Mouse (Mus musculus) hindbrain, embryonic 13.5 days (tissue): ENCODE measurements around the gene Hoxd9. TPM values are rescaled to one million over a fixed set of nuclear protein-coding genes. Genes with fewer than 3 reads are reported as not detected.
A peak's percentile ranks its signal among the peaks of the same experiment; 100 is the strongest.

ENCODE experiments used
- ATAC-seq: fragments of 200-750 bp; cut with Nextera tagmentation; 2 replicates; pipeline ENCODE4 v1.8.0; 2017; ENCODE audit warnings: moderate TSS enrichment; ENCODE audit not compliant: low FRiP score
- H3K27ac ChIP-seq: fragments of 300-500 bp; sonication (generic); 2 replicates; pipeline ENCODE4 v1.5.1; 2015; ENCODE audit warnings: inconsistent platforms, mild to moderate bottlenecking, moderate library complexity
- H3K27me3 ChIP-seq: fragments of 300-500 bp; sonication (generic); 2 replicates; pipeline ENCODE4 v1.6.1; 2015; ENCODE audit warnings: mild to moderate bottlenecking, inconsistent platforms
- H3K36me3 ChIP-seq: fragments of 300-500 bp; sonication (generic); 2 replicates; pipeline ENCODE4 v1.6.1; 2015; ENCODE audit warnings: mild to moderate bottlenecking, inconsistent platforms
- H3K4me1 ChIP-seq: fragments of 300-500 bp; sonication (generic); replicated peaks from 2 replicates; pipeline ENCODE4 v1.6.1; 2015; ENCODE audit warnings: inconsistent platforms
- H3K4me2 ChIP-seq: fragments of 300-500 bp; sonication (generic); 2 replicates; pipeline ENCODE4 v1.6.1; 2015; ENCODE audit warnings: inconsistent platforms, mild to moderate bottlenecking, moderate library complexity
- H3K4me3 ChIP-seq: fragments of 300-500 bp; sonication (generic); 2 replicates; pipeline ENCODE4 v1.5.1; 2015; ENCODE audit warnings: mild to moderate bottlenecking, inconsistent platforms
- H3K9ac ChIP-seq: fragments of 300-500 bp; sonication (generic); 2 replicates; pipeline ENCODE4 v1.6.1; 2015; ENCODE audit warnings: mild to moderate bottlenecking, inconsistent platforms
- H3K9me3 ChIP-seq: fragments of 300-500 bp; sonication (generic); 2 replicates; pipeline ENCODE4 v1.6.1; 2016; ENCODE audit warnings: inconsistent platforms
- WGBS: fragments of 180-500 bp; shearing (Covaris S2); methylation state at CpG from one replicate; pipeline ENCODE4 v1.1.7; 2015; 5-methylcytosine and 5-hydroxymethylcytosine counted together
- polyA plus RNA-seq: library from polyadenylated mRNA; unstranded; fragments of >200 nt; fragmentation: Nextera tagmentation; extraction: Ambion mirVana; gene quantifications from 2 replicates; pipeline ENCODE4 v1.2.1, GENCODE M21; 2015

Hoxd9 gene
- polyA plus RNA-seq, 1 experiment from 2014 or later, result not detected

DNA sequence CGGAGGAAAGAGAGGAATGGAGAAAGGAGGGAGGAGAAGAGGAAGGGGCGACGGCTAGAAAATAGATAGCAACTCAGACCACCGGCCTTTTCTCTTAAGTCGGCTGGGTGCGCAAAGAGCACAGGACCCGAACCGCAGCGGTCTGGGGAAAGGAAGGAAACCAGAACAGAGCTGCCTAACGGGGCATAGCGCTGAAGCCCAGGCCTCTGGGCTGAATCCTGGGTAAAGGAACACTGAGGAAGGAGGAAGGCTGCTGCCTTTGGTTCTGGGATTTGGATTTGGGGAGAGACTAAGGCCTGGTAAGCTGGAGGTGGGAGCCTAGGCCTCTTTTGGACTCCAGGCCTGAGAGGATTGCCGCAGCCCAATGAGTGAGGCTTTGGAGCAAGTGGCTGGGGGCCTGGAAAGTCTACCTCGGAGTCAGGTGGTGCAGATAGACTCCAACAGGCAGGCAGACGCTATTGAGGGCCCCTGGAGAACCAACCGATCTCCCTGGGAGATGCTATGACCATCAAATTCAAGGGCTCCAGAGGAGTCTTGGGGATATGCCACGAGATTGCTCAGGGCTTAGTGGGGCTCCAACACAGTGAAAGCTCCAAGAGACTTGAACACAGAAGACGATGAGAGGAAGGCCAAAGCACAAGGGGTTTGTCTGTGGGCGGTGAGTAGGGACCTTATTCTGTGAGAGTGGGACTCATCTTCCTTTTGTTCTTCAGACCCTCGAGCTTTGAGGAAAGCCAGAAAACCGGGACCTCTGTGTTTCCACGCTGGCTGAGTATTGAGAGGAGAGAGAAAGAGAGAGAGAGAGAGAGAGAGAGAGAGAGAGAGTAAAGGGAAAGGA lies 16.7 kb upstream of the Hoxd9 start:
- H3K4me2 ChIP-seq, result no peak overlapping the region
- peaks cover 13% of the 10 kb centered on the region for H3K4me1 ChIP-seq
- no peak overlapping the region for H3K9ac ChIP-seq
- no peak overlapping the region for H3K4me3 ChIP-seq
- no peaks in the 10 kb centered on the region for H3K36me3 ChIP-seq
- H3K9me3 ChIP-seq, result no peaks in the 10 kb centered on the region
- H3K27ac ChIP-seq, result no peak overlapping the region
- peaks cover 100% of the 10 kb centered on the region for H3K27me3 ChIP-seq
- ATAC-seq, result no peak
- 1% methylated on average over 21 of the region's 21 CpGs for WGBS

DNA sequence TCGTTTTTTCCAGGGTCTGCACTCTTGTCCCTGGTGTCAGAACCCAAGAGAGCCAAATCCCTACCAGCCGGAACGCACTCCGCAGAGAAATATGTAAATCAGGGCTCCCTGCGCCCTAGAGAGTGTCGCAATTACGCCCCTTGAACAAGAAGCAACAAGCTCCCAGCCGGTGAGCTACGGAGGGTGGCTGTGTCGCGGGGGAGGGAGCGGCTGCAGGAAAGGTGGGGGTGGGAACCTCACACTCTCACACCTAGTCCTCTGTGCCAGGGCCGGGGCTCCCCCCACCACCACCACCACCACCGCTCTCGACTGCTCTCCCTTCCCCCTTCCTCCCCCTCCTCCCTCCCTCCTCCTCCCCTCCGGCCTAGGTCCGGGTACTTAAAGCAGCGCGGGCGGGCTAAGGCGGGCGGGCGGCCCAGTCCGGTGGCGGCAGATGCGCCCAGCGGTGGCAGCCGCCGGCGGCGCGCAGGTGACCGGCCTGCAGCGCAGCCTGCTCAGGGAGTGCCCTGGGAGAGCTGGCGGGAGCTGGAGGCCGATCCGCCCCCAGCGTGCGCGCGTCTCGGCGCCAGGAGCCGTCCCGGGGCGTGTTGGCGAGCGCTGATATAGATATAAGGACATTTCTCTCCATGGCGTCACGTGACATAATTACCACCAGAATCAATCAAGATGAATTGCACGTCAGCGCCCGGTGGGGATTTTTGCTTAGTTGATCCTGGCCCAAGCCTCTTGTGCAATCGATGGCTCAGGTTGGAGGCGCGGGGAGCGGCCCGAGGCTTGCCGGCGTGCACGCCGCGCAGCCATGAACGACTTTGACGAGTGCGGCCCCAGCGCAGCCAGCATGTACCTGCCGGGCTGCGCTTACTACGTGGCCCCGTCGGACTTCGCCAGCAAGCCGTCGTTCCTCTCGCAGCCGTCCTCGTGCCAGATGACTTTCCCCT lies 15.7 kb upstream of the Hoxd9 start:
- Histone ChIP-seq H3K27me3 (peaks cover 98% of the 10 kb centered on the region), H3K4me2 (no peak overlapping the region), H3K9ac (no peak overlapping the region), H3K27ac (no peak overlapping the region), H3K4me1 (peaks cover 13% of the 10 kb centered on the region), H3K9me3 (no peaks in the 10 kb centered on the region), H3K4me3 (peak overlapping the region; percentile 20), H3K36me3 (no peaks in the 10 kb centered on the region)
- WGBS, result under 1% methylated on average over 77 of the region's 78 CpGs
- ATAC-seq, result no peak

- peaks cover 13% of the 10 kb centered on the region for H3K4me1 ChIP-seq
- WGBS, result 2% methylated on average over 32 of the region's 51 CpGs
- H3K4me2 ChIP-seq, result no peak overlapping the region
- no peak overlapping the region for H3K27ac ChIP-seq
- H3K4me3 ChIP-seq, result peak overlapping the region; percentile 20; the same call in 1 of the 2 replicates
- peaks cover 98% of the 10 kb centered on the region for H3K27me3 ChIP-seq
- no peaks in the 10 kb centered on the region for H3K9me3 ChIP-seq
- no peaks in the 10 kb centered on the region for H3K36me3 ChIP-seq
- ATAC-seq, result no peak
- H3K9ac ChIP-seq, result no peak overlapping the region
These were observed 14.7 kb upstream of the Hoxd9 start for GRCm38 (mm10) chr2:74682796-74683195.

- H3K27ac ChIP-seq, result no peak overlapping the region
- no peak overlapping the region for H3K4me2 ChIP-seq
- 2% methylated on average over 18 of the region's 18 CpGs for WGBS
- no peak for ATAC-seq
- no peaks in the 10 kb centered on the region for H3K9me3 ChIP-seq
- peaks cover 98% of the 10 kb centered on the region for H3K27me3 ChIP-seq
- peaks cover 13% of the 10 kb centered on the region for H3K4me1 ChIP-seq
- H3K9ac ChIP-seq, result no peak overlapping the region
- H3K4me3 ChIP-seq, result no peak overlapping the region
- H3K36me3 ChIP-seq, result no peaks in the 10 kb centered on the region
These were observed 14.0 kb upstream of the Hoxd9 start for GRCm38 (mm10) chr2:74683471-74683951.

DNA sequence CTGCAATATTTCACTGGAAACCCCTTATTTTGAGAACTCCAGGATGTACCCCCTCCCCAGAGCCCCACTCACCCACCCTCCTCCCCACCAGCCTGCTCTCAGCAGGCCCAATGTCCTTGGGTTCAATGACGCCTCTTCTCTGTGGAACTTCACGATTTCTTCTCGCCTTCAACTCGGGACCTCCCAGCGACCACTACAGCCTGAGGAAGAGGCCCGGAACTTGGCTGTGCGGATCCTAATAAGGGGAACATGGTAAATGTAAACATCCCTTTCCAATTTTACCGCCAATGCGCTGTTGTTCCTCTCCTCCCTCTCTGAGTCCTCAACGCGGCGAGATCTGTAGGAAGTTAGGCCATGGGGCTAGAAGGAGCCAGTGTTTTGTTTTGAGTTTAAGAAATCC lies 13.4 kb upstream of the Hoxd9 start:
- H3K4me1 ChIP-seq, result peaks cover 13% of the 10 kb centered on the region
- H3K9ac ChIP-seq, result no peak overlapping the region
- H3K36me3 ChIP-seq, result no peaks in the 10 kb centered on the region
- WGBS, result 2% methylated on average over 12 of the region's 12 CpGs
- H3K27ac ChIP-seq, result no peak overlapping the region
- H3K4me3 ChIP-seq, result no peak overlapping the region
- H3K9me3 ChIP-seq, result no peaks in the 10 kb centered on the region
- no peak overlapping the region for H3K4me2 ChIP-seq
- no peak for ATAC-seq
- peaks cover 98% of the 10 kb centered on the region for H3K27me3 ChIP-seq

- no peak overlapping the region for H3K4me3 ChIP-seq
- peaks cover 98% of the 10 kb centered on the region for H3K27me3 ChIP-seq
- H3K27ac ChIP-seq, result no peak overlapping the region
- no peaks in the 10 kb centered on the region for H3K36me3 ChIP-seq
- no peak overlapping the region for H3K9ac ChIP-seq
- H3K4me2 ChIP-seq, result no peak overlapping the region
- no peak for ATAC-seq
- 13% methylated on average over 4 of the region's 4 CpGs for WGBS
- peaks cover 13% of the 10 kb centered on the region for H3K4me1 ChIP-seq
- H3K9me3 ChIP-seq, result no peaks in the 10 kb centered on the region
These were observed 12.4 kb upstream of the Hoxd9 start for GRCm38 (mm10) chr2:74685059-74685603.

- no peak overlapping the region for H3K4me3 ChIP-seq
- H3K27me3 ChIP-seq, result peaks cover 94% of the 10 kb centered on the region
- WGBS, result 6% methylated on average over 17 of the region's 17 CpGs
- no peaks in the 10 kb centered on the region for H3K9me3 ChIP-seq
- H3K4me1 ChIP-seq, result peaks cover 15% of the 10 kb centered on the region
- no peak overlapping the region for H3K4me2 ChIP-seq
- H3K9ac ChIP-seq, result no peak overlapping the region
- no peak overlapping the region for H3K27ac ChIP-seq
- no peaks in the 10 kb centered on the region for H3K36me3 ChIP-seq
- ATAC-seq, result no peak
These were observed 11.1 kb upstream of the Hoxd9 start for GRCm38 (mm10) chr2:74686301-74686987.

- Histone ChIP-seq H3K9me3 (no peaks in the 10 kb centered on the region), H3K36me3 (no peaks in the 10 kb centered on the region), H3K4me2 (no peak overlapping the region), H3K4me1 (peaks cover 13% of the 10 kb centered on the region), H3K9ac (no peak overlapping the region), H3K4me3 (no peak overlapping the region), H3K27ac (no peak overlapping the region), H3K27me3 (peaks cover 94% of the 10 kb centered on the region)
- ATAC-seq, result no peak
- WGBS, result 1% methylated on average over 27 of the region's 27 CpGs
These were observed 10.4 kb upstream of the Hoxd9 start for GRCm38 (mm10) chr2:74686988-74687697.

DNA sequence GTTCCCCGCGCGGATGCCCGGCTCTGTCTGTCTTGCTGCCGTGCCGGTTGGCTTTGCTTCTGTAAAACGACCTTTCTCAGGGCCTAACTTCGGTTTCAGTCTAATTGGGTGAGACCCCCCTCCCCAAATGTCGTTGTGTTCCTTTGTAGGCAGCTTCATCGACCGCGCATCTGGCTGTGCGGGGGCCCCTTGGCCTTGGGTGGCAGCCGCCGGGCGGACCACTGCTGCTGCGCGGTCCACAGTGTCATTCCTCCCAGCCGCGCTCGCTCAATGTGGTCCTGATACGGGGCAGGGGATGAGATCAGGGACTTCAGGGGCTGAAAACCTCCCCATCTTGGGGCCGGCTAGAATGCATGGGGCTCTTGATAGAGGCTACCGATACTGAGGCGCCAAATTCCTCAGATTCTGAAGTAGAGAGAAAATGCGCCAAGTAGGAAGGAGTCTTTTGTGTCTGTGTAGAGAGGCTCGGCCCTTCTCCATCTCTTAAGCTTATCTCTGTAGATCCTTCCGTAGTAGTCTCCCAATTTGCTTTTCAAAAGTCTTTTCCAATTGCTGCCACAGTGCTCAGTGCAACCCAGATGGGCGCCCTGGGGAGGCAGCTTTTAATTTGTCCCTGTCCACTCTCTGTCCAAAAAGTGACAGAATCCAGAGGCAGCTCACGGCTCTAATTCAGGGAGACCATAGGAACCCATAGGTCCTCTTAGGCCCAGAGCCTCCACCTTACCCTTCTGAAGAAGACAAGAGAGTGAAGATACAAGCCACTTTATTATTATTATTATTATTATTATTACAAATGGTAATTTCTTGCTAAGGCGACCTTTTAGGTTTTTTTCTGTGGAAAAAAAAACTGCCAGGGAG lies 9.6 kb upstream of the Hoxd9 start:
- Histone ChIP-seq H3K4me3 (no peak overlapping the region), H3K9me3 (no peaks in the 10 kb centered on the region), H3K36me3 (no peaks in the 10 kb centered on the region), H3K4me2 (no peak overlapping the region), H3K4me1 (peaks cover 6% of the 10 kb centered on the region; the same call in 1 of the 2 replicates), H3K27ac (no peak overlapping the region), H3K9ac (no peak overlapping the region), H3K27me3 (peaks cover 94% of the 10 kb centered on the region)
- WGBS, result under 1% methylated on average over 31 of the region's 31 CpGs
- no peak for ATAC-seq

DNA sequence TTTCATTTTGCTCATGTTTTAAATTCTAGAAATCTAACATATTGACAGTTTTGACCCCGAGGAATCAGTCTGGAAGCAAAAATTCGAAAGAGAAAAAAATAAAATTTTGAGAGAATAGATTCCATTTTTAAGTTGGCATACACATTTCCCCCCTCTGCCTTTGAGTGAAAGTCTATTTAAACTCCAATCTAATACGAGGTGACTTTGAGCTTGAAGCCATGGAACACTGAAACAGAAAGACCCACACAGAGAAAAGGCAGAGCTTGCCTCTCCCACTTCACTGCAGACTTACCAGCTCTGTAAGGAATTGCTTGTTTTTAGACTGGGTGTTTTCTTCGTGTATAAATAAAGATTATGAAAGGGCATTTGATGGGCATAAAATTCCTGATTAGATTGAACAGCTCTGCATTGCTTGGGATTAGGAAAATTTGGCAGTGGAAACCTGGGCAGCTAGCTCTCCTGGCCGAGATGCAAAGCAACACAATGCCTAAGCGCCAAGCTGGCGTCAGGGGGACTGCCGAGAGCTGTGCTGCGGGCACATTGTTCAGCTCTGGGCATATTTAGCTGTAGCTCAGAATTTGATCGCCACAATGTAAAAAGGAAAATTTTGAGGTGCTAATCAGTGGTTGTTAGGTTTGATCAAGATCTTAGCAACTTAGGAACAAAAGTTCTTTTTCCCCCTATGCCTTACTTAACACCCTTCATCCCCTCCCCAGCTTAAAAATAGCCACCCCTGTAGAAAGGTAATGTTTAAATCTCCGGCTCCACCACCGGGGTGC lies 8.5 kb upstream of the Hoxd9 start:
- Histone ChIP-seq H3K9ac (no peak overlapping the region), H3K27ac (no peak overlapping the region), H3K27me3 (peaks cover 94% of the 10 kb centered on the region), H3K4me1 (peaks cover 6% of the 10 kb centered on the region; the same call in 1 of the 2 replicates), H3K9me3 (no peaks in the 10 kb centered on the region), H3K4me2 (no peak overlapping the region), H3K36me3 (no peaks in the 10 kb centered on the region), H3K4me3 (no peak overlapping the region)
- ATAC-seq, result no peak
- WGBS, result 4% methylated on average over 12 of the region's 12 CpGs
